Mouse (Mus musculus) left cerebral cortex, adult 2 months (tissue): Measurements from ENCODE around the gene Kcnk1. TPM values are rescaled to one million over a fixed set of nuclear protein-coding genes. Genes with fewer than 3 reads are reported as not detected.
A peak's percentile ranks its signal among the peaks of the same experiment; 100 is the strongest.

ENCODE experiments used
- DNase-seq, 2 experiments: peaks; one replicate each; pipeline ENCODE4 v3.0.0; 2021 to 2022; ENCODE audit warnings: low spot score in 2 of 2, mixed read lengths in 1 of 2; ENCODE audit errors: extremely low spot score in 1 of 2
- H3K27ac ChIP-seq: fragments of 200-600 bp; 2 replicates; pipeline ENCODE4 v1.8.1; 2022
- H3K4me3 ChIP-seq: fragments of 200-600 bp; 2 replicates; pipeline ENCODE4 v1.8.1; 2022
- CTCF ChIP-seq: fragments of 200-600 bp; IDR thresholded peaks from 2 replicates; pipeline ENCODE4 v1.8.1; 2022; ENCODE audit warnings: antibody characterized with exemption, mild to moderate bottlenecking, moderate library complexity
- intact Hi-C: fragments of 180-260 bp; cut with DNase I; formaldehyde crosslinking; loops from one replicate; pipeline ENCODE4 v1.15.1; 2025
- total RNA-seq, 2 experiments: library from RNA; stranded (reverse); gene quantifications; 2 replicates each; pipeline ENCODE4 v1.2.3; 2021

The Kcnk1 gene
- total RNA-seq, 2 experiments from 2014 or later = 90.0 to 91.1 TPM

GRCm38 (mm10) chr8:125997550-125997949 lies 2.6 kb downstream of the Kcnk1 start:
- DNase-seq = no peak
- intact Hi-C loops = no loop called here
- no peak for TF ChIP-seq CTCF
- Histone ChIP-seq H3K4me3 (peak overlapping the region; percentile 75), H3K27ac (peak overlapping the region; percentile 96)

- no peak for DNase-seq
- intact Hi-C loops = no loop called here
- Histone ChIP-seq H3K27ac (no peak overlapping the region), H3K4me3 (no peak overlapping the region)
- TF ChIP-seq CTCF = no peak
These were observed 4.9 kb downstream of the Kcnk1 start for GRCm38 (mm10) chr8:125999842-126000395.

GRCm38 (mm10) chr8:126003546-126003945 lies 8.6 kb downstream of the Kcnk1 start:
- Histone ChIP-seq H3K4me3 (no peak overlapping the region), H3K27ac (no peak overlapping the region)
- intact Hi-C loops = no loop called here
- TF ChIP-seq CTCF = no peak
- no peak for DNase-seq

GRCm38 (mm10) chr8:126004953-126005352 lies 10.0 kb downstream of the Kcnk1 start:
- H3K4me3 ChIP-seq = no peak overlapping the region
- intact Hi-C loops = no loop called here
- no peak for DNase-seq
- no peak for TF ChIP-seq CTCF
- no peak overlapping the region for H3K27ac ChIP-seq

GRCm38 (mm10) chr8:126006310-126006990 lies 11.5 kb downstream of the Kcnk1 start:
- no peak; the same call in 1 of the 2 replicates for TF ChIP-seq CTCF
- Histone ChIP-seq H3K4me3 (no peak overlapping the region), H3K27ac (peak overlapping the region; percentile 45; the same call in 1 of the 2 replicates)
- intact Hi-C loops = no loop called here
- DNase-seq = peak in 1 of 2 experiments; percentile 48

- no peak for DNase-seq
- TF ChIP-seq CTCF = no peak
- intact Hi-C loops = no loop called here
- no peak overlapping the region for H3K4me3 ChIP-seq
- no peak overlapping the region for H3K27ac ChIP-seq
These were observed 12.8 kb downstream of the Kcnk1 start for GRCm38 (mm10) chr8:126007538-126008330.

GRCm38 (mm10) chr8:126008945-126009344 lies 14.0 kb downstream of the Kcnk1 start:
- H3K4me3 ChIP-seq = no peak overlapping the region
- intact Hi-C loops = no loop called here
- DNase-seq = no peak
- H3K27ac ChIP-seq = no peak overlapping the region
- TF ChIP-seq CTCF = no peak

- intact Hi-C loops = no loop called here
- Histone ChIP-seq H3K27ac (no peak overlapping the region), H3K4me3 (no peak overlapping the region)
- DNase-seq = no peak
- TF ChIP-seq CTCF = no peak
These were observed 15.9 kb downstream of the Kcnk1 start for GRCm38 (mm10) chr8:126010900-126011299.

GRCm38 (mm10) chr8:126012334-126012733 lies 17.4 kb downstream of the Kcnk1 start:
- Histone ChIP-seq H3K4me3 (no peak overlapping the region), H3K27ac (no peak overlapping the region)
- DNase-seq = no peak
- intact Hi-C loops = no loop called here
- TF ChIP-seq CTCF = no peak

GRCm38 (mm10) chr8:126013646-126014045 lies 18.7 kb downstream of the Kcnk1 start:
- Histone ChIP-seq H3K4me3 (no peak overlapping the region), H3K27ac (no peak overlapping the region)
- DNase-seq = no peak
- no peak for TF ChIP-seq CTCF
- intact Hi-C loops = no loop called here

GRCm38 (mm10) chr8:126021932-126022331 lies 27.0 kb downstream of the Kcnk1 start:
- H3K27ac ChIP-seq = peak overlapping the region; percentile 24; the same call in 1 of the 2 replicates
- H3K4me3 ChIP-seq = no peak overlapping the region
- intact Hi-C loops = no loop called here
- DNase-seq = no peak
- TF ChIP-seq CTCF = no peak

- H3K27ac ChIP-seq = no peak overlapping the region
- no peak overlapping the region for H3K4me3 ChIP-seq
- no peak for TF ChIP-seq CTCF
- no peak for DNase-seq
- intact Hi-C loops = no loop called here
These were observed 28.8 kb downstream of the Kcnk1 start for GRCm38 (mm10) chr8:126023706-126024305.
